Mouse (Mus musculus): ENCODE measurements around the gene Gm29735.
"Not testable (repeated sequence)": the region's sequence is repeated elsewhere in the genome, so short reads cannot be mapped to it uniquely, and the experiment has no call there.

Gm29735 gene

DNA sequence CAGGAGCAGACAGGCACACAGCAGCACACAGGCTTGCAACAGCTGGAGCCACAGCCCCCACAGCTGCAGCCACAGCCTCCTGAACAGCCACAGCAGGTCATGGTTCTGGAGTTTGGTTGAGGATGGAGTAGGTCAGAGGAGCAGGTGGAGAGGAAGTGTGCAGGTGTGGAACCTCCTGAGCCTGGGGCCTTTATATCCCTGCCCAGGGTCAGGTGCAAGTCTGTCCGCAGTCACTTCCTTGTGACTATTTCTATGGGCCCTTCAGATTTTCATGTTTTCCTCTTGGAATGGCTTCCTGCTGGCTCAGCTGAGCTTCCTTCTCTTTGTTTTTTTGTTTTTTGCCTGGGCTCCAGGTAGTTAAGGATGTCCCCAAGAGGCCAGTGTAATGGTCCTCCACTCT is 36.3 kb downstream of the Gm29735 start, which contains the start of gene Gm45618:
Gene Gm45618 (minus strand): TSS at position 101 of the 400 bp plus-strand sequence.
- DNase-seq (ENCODE audit: low spot score): not testable (repeated sequence)

DNA sequence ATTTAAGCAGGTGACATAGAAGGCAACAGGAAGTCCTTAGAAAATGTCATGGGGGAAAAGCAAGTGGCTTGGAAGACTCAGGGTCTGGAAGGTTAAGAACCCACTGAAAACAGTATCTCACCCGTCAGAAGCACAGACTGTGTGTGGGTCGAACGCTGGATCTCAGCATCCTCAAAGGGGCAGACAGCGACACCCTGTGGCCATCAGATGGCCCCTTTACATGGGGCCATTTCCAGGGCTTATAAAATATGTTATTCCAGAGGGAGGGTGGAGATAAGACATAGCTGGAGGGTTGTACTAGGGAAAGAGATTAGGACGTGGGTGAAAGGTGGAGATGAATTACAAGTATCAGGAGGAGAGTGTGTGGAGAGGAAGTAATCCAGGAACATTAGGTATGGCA is 37.3 kb downstream of the Gm29735 start:
- DNase-seq (ENCODE audit: low spot score): no peak
